Mouse (Mus musculus): ENCODE results near the gene Camta1. TPM values are rescaled to one million over a fixed set of nuclear protein-coding genes. Genes with fewer than 3 reads are reported as not detected.

Gene Camta1
- polyA plus RNA-seq, 1 experiment from 2014 or later, result 140 TPM

DNA sequence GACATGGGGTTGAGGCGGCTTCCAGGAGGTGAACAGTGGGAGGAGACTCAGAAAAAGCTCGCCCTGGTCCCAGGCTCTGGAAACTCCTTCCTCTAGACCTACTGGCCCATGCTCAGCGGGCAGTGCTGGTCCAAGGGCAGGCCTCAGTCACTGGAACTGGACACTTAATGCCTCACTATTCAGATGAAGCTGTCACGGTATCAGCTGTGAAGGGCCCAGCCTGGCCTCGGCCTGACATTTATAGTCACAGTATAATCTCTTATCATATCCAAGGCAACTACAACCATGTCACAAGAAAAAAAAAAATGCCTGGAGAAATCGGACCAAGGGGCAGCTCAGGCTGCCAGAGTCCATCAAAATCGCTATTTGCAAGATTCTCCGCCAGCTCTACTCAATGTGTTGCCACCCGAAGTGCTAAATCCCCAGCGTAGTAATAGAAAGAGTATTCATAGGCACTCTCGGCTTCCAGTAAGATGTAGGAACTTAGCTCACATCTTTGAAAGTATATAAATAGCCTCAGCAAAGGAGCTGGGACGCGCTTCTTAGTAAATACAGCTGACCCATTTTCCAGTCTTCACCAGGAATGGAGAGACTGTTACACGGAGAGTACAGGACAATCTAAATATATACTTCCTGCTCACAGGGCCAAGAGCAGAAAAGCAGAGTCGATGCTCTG, 110.3 kb downstream of the Camta1 start:
- ATAC-seq (replicated peaks; ENCODE audit: low FRiP score) (no peak), DNase-seq (ENCODE audit: low spot score) (no peak)
- Histone ChIP-seq H3K27ac (ENCODE audit: low read depth, low read length) (no peak overlapping the region), H3K4me3 (ENCODE audit: low read depth, low read length) (no peak overlapping the region), H3K9me3 (ENCODE audit: control insufficient read depth, low read length) (no peaks in the 10 kb centered on the region), H3K36me3 (ENCODE audit: control insufficient read depth, insufficient read depth, low read length) (no peaks in the 10 kb centered on the region), H3K9ac (ENCODE audit: low read length) (no peak overlapping the region), H3K4me1 (replicated peaks; ENCODE audit: control insufficient read depth, insufficient read depth, low read length) (no peaks in the 10 kb centered on the region; the same call in 1 of the 2 replicates), H3K4me2 (ENCODE audit: low read depth, low read length, severe bottlenecking) (no peak overlapping the region), H3K27me3 (ENCODE audit: control insufficient read depth, insufficient read depth, low read length) (no peaks in the 10 kb centered on the region)
- 90% methylated on average over 15 of the region's 15 CpGs for WGBS

DNA sequence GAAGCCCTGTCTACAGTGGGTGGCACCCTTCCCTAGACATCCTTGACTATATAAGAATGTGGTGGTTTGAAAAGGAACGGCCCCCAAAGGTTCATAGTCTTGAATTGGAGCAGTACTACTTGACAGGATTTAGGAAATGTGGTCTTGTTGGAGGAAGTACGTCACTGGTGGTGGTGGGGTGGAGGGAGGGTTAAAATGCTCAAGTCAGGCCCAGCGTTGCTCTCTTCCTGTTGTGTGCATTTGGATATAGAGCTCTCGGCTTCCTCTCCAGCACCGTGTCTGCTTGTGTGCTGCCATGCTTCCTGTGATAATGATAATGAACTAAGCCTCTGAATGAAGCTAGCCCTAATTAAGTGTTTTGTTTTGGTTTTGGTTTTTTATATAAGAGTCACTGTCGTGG, 114.0 kb downstream of the Camta1 start:
- DNase-seq (ENCODE audit: low spot score), result no peak
- Histone ChIP-seq H3K9me3 (ENCODE audit: control insufficient read depth, low read length) (no peaks in the 10 kb centered on the region), H3K27ac (ENCODE audit: low read depth, low read length) (no peak overlapping the region), H3K9ac (ENCODE audit: low read length) (no peak overlapping the region), H3K36me3 (ENCODE audit: control insufficient read depth, insufficient read depth, low read length) (no peaks in the 10 kb centered on the region), H3K4me3 (ENCODE audit: low read depth, low read length) (no peak overlapping the region), H3K27me3 (ENCODE audit: control insufficient read depth, insufficient read depth, low read length) (no peaks in the 10 kb centered on the region), H3K4me1 (replicated peaks; ENCODE audit: control insufficient read depth, insufficient read depth, low read length) (peaks cover 4% of the 10 kb centered on the region; the same call in 1 of the 2 replicates), H3K4me2 (ENCODE audit: low read depth, low read length, severe bottlenecking) (no peak overlapping the region)
- no peak for ATAC-seq (replicated peaks; ENCODE audit: low FRiP score)
- 86% methylated on average over 6 of the region's 6 CpGs for WGBS

DNA sequence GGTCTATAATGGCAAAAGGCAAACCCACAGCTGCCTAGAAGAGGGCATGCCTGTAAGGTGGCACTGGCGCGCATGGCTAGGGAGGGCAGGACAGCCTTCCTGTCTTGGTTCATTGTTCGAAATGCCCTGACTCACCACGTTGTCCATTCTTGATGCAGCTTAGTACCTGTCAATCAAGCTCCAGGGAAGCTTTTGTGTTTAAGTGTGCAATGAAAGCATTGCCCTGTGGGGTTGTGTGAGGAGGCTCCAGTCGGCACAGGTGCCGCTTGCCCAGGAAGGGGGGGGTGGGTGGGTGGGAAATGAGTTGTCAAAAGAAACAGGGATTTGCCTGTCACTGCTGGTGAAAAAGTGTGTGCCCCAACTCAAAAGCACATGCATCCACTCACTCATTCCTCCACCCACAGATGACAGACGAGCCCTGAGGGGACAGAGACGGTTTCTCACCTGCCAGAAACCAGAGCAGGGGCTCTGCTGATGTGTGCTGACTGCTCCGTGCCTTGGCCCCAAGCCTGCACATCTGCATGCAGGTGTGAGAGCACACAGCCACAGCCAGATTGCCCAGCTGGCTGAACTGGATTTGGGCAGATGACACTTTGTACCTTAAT, 115.6 kb downstream of the Camta1 start:
- H3K4me3 ChIP-seq (ENCODE audit: low read depth, low read length), result no peak overlapping the region
- H3K4me2 ChIP-seq (ENCODE audit: low read depth, low read length, severe bottlenecking), result no peak overlapping the region
- H3K27me3 ChIP-seq (ENCODE audit: control insufficient read depth, insufficient read depth, low read length), result no peaks in the 10 kb centered on the region
- no peaks in the 10 kb centered on the region for H3K36me3 ChIP-seq (ENCODE audit: control insufficient read depth, insufficient read depth, low read length)
- ATAC-seq (replicated peaks; ENCODE audit: low FRiP score), result no peak
- 34% methylated on average over 9 of the region's 9 CpGs for WGBS
- DNase-seq (ENCODE audit: low spot score), result no peak
- H3K4me1 ChIP-seq (replicated peaks; ENCODE audit: control insufficient read depth, insufficient read depth, low read length), result peaks cover 4% of the 10 kb centered on the region; the same call in 1 of the 2 replicates
- H3K9me3 ChIP-seq (ENCODE audit: control insufficient read depth, low read length), result no peaks in the 10 kb centered on the region
- no peak overlapping the region for H3K27ac ChIP-seq (ENCODE audit: low read depth, low read length)
- H3K9ac ChIP-seq (ENCODE audit: low read length), result no peak overlapping the region

DNA sequence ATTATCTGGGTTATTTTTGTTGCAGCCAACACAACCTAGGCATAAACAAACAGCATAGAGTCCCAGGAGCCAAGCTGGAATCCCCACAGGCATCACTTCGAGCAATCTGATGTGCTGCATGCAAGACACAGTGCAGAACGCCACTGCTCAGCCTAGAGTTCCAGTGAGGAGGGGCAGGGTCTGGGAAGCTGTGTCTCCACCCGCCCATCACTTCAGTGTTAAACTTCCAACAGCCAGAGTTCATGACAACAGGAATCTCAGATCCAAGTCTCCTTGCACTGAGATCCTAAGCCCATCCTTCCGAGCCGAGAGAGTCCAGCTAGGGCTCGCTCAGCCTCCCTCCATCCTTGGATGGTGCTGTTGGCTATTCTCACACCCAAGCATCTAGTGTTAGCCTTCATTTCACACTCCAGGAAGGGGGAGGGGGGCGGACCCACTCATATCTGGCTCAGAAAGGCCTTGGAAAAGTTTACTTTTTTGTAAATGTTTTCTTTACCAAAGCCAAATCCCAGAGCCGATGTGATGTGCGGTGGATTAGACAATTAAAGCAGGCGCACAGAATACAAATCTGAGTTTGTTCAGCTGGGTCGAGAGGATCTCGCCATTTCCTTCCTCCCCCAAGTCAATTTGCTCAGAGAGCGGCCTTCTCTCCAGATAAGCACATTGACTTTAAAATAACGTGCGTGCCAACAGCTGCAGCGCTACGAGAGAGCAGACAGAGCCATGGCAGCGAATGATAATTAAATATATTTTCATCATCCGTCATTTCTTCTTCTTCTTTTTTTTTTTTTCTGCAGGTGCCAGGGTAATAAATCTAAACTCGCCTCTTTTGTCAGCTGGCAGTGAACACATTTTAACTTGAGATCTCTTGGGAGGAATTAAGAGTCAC, 120.2 kb downstream of the Camta1 start:
- H3K27me3 ChIP-seq (ENCODE audit: control insufficient read depth, insufficient read depth, low read length), result no peaks in the 10 kb centered on the region
- H3K27ac ChIP-seq (ENCODE audit: low read depth, low read length), result no peak overlapping the region
- H3K4me1 ChIP-seq (replicated peaks; ENCODE audit: control insufficient read depth, insufficient read depth, low read length), result peaks cover 4% of the 10 kb centered on the region; the same call in 1 of the 2 replicates
- no peak for DNase-seq (ENCODE audit: low spot score)
- 82% methylated on average over 20 of the region's 20 CpGs for WGBS
- no peaks in the 10 kb centered on the region for H3K9me3 ChIP-seq (ENCODE audit: control insufficient read depth, low read length)
- H3K9ac ChIP-seq (ENCODE audit: low read length), result no peak overlapping the region
- no peak for ATAC-seq (replicated peaks; ENCODE audit: low FRiP score)
- no peaks in the 10 kb centered on the region for H3K36me3 ChIP-seq (ENCODE audit: control insufficient read depth, insufficient read depth, low read length)
- H3K4me3 ChIP-seq (ENCODE audit: low read depth, low read length), result no peak overlapping the region
- H3K4me2 ChIP-seq (ENCODE audit: low read depth, low read length, severe bottlenecking), result no peak overlapping the region

DNA sequence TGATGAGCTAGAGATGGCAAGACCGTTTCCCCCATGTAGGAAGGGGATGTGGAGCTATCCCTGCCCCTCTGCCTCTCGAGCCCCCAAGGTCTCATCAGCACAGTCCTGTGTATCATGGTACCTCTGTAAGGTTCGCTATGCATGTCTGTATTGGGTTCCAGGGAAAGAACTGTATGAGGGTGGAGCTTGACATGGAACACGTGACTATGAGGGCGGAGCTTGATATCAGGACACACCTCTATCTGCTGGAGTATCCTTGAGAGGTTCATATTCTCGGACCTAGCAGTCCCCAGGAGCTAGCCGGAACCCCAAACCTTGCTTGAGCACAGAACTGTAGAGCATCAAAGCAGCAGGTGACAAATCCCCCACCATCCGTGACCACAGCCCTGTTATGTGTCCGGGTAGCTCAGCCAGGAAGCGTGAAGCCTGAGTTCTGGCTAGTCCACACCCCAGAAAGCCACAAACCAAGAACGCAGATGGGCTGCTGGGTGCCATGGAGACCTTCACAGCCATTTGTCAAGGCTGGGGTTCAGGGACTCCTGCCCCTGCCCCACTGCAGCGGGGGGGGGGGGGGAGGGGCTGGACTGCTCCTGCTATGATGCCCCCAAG, 122.2 kb downstream of the Camta1 start:
- Histone ChIP-seq H3K9me3 (ENCODE audit: control insufficient read depth, low read length) (no peaks in the 10 kb centered on the region), H3K4me3 (ENCODE audit: low read depth, low read length) (no peak overlapping the region), H3K27me3 (ENCODE audit: control insufficient read depth, insufficient read depth, low read length) (no peaks in the 10 kb centered on the region), H3K27ac (ENCODE audit: low read depth, low read length) (no peak overlapping the region), H3K4me1 (replicated peaks; ENCODE audit: control insufficient read depth, insufficient read depth, low read length) (no peaks in the 10 kb centered on the region), H3K9ac (ENCODE audit: low read length) (no peak overlapping the region), H3K4me2 (ENCODE audit: low read depth, low read length, severe bottlenecking) (no peak overlapping the region), H3K36me3 (ENCODE audit: control insufficient read depth, insufficient read depth, low read length) (no peaks in the 10 kb centered on the region)
- ATAC-seq (replicated peaks; ENCODE audit: low FRiP score), result no peak
- 89% methylated on average over 11 of the region's 12 CpGs for WGBS
- DNase-seq (ENCODE audit: low spot score), result no peak

DNA sequence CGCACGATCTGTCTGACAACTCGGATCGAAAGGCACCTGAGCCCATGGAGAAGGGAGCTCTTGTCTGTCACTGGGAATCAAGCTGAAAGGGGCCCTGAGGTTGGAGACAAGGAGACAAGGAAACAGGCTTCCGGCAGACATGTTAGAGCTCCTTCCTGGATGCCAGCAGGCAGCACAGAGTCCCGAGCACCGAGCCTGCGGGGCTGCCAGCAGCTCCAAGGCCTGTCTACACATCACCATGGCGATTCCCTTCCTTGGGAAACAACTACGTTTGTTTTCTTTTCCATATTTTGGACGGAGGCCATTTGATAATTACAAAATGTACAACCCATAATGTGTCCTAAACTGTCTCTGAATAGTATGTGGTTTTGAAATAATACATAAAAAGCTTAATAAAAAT, 122.8 kb downstream of the Camta1 start:
- Histone ChIP-seq H3K4me1 (replicated peaks; ENCODE audit: control insufficient read depth, insufficient read depth, low read length) (no peaks in the 10 kb centered on the region), H3K27me3 (ENCODE audit: control insufficient read depth, insufficient read depth, low read length) (no peaks in the 10 kb centered on the region), H3K4me2 (ENCODE audit: low read depth, low read length, severe bottlenecking) (no peak overlapping the region), H3K36me3 (ENCODE audit: control insufficient read depth, insufficient read depth, low read length) (no peaks in the 10 kb centered on the region), H3K27ac (ENCODE audit: low read depth, low read length) (no peak overlapping the region), H3K9ac (ENCODE audit: low read length) (no peak overlapping the region), H3K4me3 (ENCODE audit: low read depth, low read length) (no peak overlapping the region), H3K9me3 (ENCODE audit: control insufficient read depth, low read length) (no peaks in the 10 kb centered on the region)
- ATAC-seq (replicated peaks; ENCODE audit: low FRiP score), result no peak
- 86% methylated on average over 11 of the region's 11 CpGs for WGBS
- no peak for DNase-seq (ENCODE audit: low spot score)

DNA sequence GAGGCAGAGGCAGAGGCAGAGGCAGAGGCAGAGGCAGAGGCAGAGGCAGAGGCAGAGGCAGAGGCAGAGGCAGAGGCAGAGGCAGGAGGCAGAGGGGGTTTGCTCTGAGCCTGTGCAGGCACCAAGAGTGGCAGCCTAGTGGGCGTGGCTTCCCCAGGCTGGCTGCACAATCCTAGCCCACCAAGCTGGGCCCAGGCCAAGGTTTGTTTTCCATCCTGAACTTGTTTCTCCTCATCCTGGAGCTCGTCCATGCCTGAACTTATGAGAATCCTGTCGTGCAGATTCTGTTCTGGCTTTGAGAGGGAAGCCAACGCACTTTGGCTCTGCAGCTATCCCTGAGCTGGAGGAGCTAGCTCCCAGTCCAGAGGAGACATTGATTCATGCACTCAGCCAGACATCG, 123.4 kb downstream of the Camta1 start:
- Histone ChIP-seq H3K9ac (ENCODE audit: low read length) (no peak overlapping the region), H3K4me2 (ENCODE audit: low read depth, low read length, severe bottlenecking) (no peak overlapping the region), H3K27me3 (ENCODE audit: control insufficient read depth, insufficient read depth, low read length) (no peaks in the 10 kb centered on the region), H3K9me3 (ENCODE audit: control insufficient read depth, low read length) (no peaks in the 10 kb centered on the region), H3K4me1 (replicated peaks; ENCODE audit: control insufficient read depth, insufficient read depth, low read length) (no peaks in the 10 kb centered on the region), H3K36me3 (ENCODE audit: control insufficient read depth, insufficient read depth, low read length) (no peaks in the 10 kb centered on the region), H3K27ac (ENCODE audit: low read depth, low read length) (no peak overlapping the region), H3K4me3 (ENCODE audit: low read depth, low read length) (no peak overlapping the region)
- 75% methylated on average over 5 of the region's 5 CpGs for WGBS
- no peak for DNase-seq (ENCODE audit: low spot score)
- ATAC-seq (replicated peaks; ENCODE audit: low FRiP score), result no peak

DNA sequence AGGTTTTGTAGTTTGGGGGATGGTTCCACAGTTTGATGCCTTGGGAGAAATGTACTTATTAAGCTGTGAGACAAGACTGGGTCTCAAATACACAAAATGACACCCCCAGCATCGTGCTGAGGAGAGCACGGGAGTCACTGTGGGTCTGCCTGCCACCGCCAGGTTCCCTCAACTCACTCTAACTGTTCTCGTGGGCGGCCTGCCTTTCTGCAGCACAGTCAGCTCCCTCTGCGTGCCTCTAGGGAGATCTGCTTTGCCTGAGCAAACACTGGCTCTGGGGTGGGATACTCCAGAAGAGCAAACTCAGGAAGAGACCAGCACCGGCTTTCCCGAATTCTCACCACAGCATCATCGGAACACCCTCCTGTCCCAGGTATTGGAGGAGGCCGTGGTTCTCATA, 129.0 kb downstream of the Camta1 start:
- H3K4me3 ChIP-seq (ENCODE audit: low read depth, low read length), result no peak overlapping the region
- H3K36me3 ChIP-seq (ENCODE audit: control insufficient read depth, insufficient read depth, low read length), result no peaks in the 10 kb centered on the region
- WGBS, result 77% methylated on average over 10 of the region's 10 CpGs
- no peak overlapping the region for H3K9ac ChIP-seq (ENCODE audit: low read length)
- no peaks in the 10 kb centered on the region for H3K27me3 ChIP-seq (ENCODE audit: control insufficient read depth, insufficient read depth, low read length)
- ATAC-seq (replicated peaks; ENCODE audit: low FRiP score), result no peak
- H3K4me2 ChIP-seq (ENCODE audit: low read depth, low read length, severe bottlenecking), result no peak overlapping the region
- no peak for DNase-seq (ENCODE audit: low spot score)
- no peaks in the 10 kb centered on the region for H3K9me3 ChIP-seq (ENCODE audit: control insufficient read depth, low read length)
- no peaks in the 10 kb centered on the region for H3K4me1 ChIP-seq (replicated peaks; ENCODE audit: control insufficient read depth, insufficient read depth, low read length)
- H3K27ac ChIP-seq (ENCODE audit: low read depth, low read length), result no peak overlapping the region

Data from forebrain, embryonic 11.5 days (tissue).